In the genomic region with DNA sequence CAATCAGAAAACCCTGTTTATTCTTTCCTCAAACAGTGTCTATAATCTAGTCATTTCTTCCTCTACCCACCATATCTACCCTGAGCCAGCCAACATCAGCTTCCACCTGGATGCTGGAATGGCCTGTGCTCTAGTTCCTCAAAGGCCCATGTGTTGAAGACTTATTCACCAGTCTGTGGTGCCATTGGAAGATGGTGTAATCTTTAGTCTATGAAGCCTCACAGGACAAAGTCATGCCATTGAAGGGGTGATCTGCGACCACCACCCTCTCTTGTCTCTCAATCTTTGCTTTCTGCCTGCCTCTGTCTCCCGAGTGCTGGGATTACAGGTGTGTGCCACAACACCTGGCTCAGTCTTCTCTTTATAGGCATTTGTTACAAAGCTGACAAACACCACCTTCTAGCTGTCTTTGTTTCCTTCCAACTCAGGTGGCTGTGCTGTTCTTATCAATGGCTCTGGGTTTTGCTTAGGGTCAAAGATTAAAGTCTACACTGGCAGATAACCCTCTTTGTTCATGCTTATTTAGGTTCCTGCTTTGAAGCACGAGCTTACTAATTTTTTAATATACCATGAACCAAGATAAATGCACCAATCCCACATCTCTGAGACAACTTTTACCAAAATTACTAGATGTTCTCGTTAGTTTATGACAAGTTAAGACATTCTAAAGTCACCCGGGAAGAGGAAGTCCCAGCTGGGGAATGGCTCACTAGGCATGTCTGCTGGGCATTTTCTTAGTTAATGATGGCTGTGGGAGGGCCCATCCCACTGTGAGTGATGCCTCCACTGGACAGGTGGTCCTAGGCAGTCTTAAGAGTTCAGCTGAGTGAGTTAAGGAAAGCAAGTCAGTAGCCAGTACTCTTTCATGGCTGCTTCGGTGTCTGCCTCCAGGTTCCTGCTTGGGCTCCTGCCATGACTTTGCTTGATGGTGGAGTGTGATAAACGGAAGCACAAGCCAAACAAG, we compare ENCODE assay signal across 21 mouse cellular contexts.
"Had no signal": no experiment of that assay in that cellular context is flagged by ENCODE, and none has a peak within 500 bp of the region (broad histone marks: within the 10 kb centered on the region; RNA-seq: fewer than 3 reads in every experiment).

No protein-coding gene starts in this region.

- DNase-seq: liver, embryonic 13.5 days; liver, postnatal 0 days; lung, adult 2 months; lung, postnatal 14 days; lung, postnatal 36 days; retina, postnatal 1 day; right cerebral cortex, adult 18-20 months; right cerebral cortex, postnatal 25 days; spleen, adult 18-20 months; thymus, adult 2 months; thymus, postnatal 14 days; thymus, postnatal 36 days had no signal

- H3K36me3 ChIP-seq: liver, embryonic 13.5 days; liver, embryonic 15.5 days; lung, embryonic 15.5 days; midbrain, embryonic 13.5 days; midbrain, embryonic 15.5 days; neural tube, embryonic 12.5 days had no signal

- ATAC-seq: liver, postnatal 0 days; lung, postnatal 0 days; midbrain, embryonic 13.5 days; midbrain, embryonic 15.5 days had no signal

- H3K27ac ChIP-seq: liver, embryonic 13.5 days; liver, embryonic 15.5 days; lung, embryonic 15.5 days; macrophage; midbrain, embryonic 13.5 days; midbrain, embryonic 15.5 days; neural tube, embryonic 12.5 days had no signal

- H3K9ac ChIP-seq: liver, embryonic 13.5 days; liver, embryonic 15.5 days; liver, postnatal 0 days; lung, embryonic 15.5 days; midbrain, embryonic 13.5 days; midbrain, embryonic 15.5 days; neural tube, embryonic 12.5 days had no signal

- H3K4me2 ChIP-seq: liver, embryonic 13.5 days; liver, embryonic 15.5 days; lung, embryonic 15.5 days; midbrain, embryonic 11.5 days; midbrain, embryonic 13.5 days; midbrain, embryonic 15.5 days; neural tube, embryonic 12.5 days had no signal

- H3K27me3 ChIP-seq: liver, embryonic 13.5 days; liver, embryonic 15.5 days; lung, embryonic 15.5 days; megakaryocyte, embryonic 14.5 days; midbrain, embryonic 13.5 days; midbrain, embryonic 15.5 days; neural tube, embryonic 12.5 days had no signal

- H3K4me3 ChIP-seq: liver, embryonic 13.5 days; liver, embryonic 15.5 days; lung, embryonic 15.5 days; megakaryocyte, embryonic 14.5 days; midbrain, embryonic 13.5 days; midbrain, embryonic 15.5 days; neural tube, embryonic 12.5 days had no signal

- H3K9me3 ChIP-seq: liver, embryonic 13.5 days; liver, embryonic 15.5 days; lung, embryonic 15.5 days; midbrain, embryonic 13.5 days; midbrain, embryonic 15.5 days; neural tube, embryonic 12.5 days had no signal

- H3K4me1 ChIP-seq: liver, embryonic 13.5 days; liver, embryonic 15.5 days; lung, embryonic 15.5 days; megakaryocyte, embryonic 14.5 days; midbrain, embryonic 13.5 days; midbrain, embryonic 15.5 days; neural tube, embryonic 12.5 days had no signal
